Mouse (Mus musculus) heart, adult 18-20 months (tissue): ENCODE results near the gene Foxe3. TPM values are rescaled to one million over a fixed set of nuclear protein-coding genes. Genes with fewer than 3 reads are reported as not detected.

Experiments used
- total RNA-seq, 2 experiments: library from RNA; stranded (reverse); gene quantifications; 2 replicates each; pipeline ENCODE4 v1.2.3; 2021

Foxe3 gene
- total RNA-seq, 2 experiments from 2014 or later, result not detected

Other genes starting within 250 kb of the Foxe3 start
- not detected for gene Gm12830, start 104.3 kb downstream of the Foxe3 start, total RNA-seq
- gene Foxd2, start 17.1 kb downstream of the Foxe3 start, total RNA-seq, result under 1 TPM; 0.35 to 0.49 TPM
- 10 to 100 TPM; 36.5 to 36.6 TPM for gene Cmpk1, start 61.2 kb upstream of the Foxe3 start, total RNA-seq
- under 1 TPM; 0.20 to 0.23 TPM for gene Stil, start 74.1 kb upstream of the Foxe3 start, total RNA-seq
- 1 to 10 TPM; 2.3 to 3.7 TPM for gene Tal1, start 130.4 kb upstream of the Foxe3 start, total RNA-seq
- under 1 TPM; 0.42 to 0.67 TPM for gene Pdzk1ip1, start 162.7 kb upstream of the Foxe3 start, total RNA-seq
- not detected for gene Cyp4x1, start 208.3 kb upstream of the Foxe3 start, total RNA-seq